Mouse (Mus musculus): ENCODE measurements around the gene Rcsd1.

- TF ChIP-seq EP300 (IDR thresholded peaks at IDR 0.05; ENCODE audit: low read depth) (no peak), CTCF (IDR thresholded peaks at IDR 0.05; ENCODE audit: low read depth) (no peak)
These were observed 9.1 kb upstream of the Rcsd1 start for GRCm38 (mm10) chr1:165718543-165719105.

Data from liver, postnatal 0 days (tissue).